Mouse (Mus musculus) induced T-regulatory cell, adult 2 months (primary cell): ENCODE data around the gene Rhbdd2.
"Not testable (repeated sequence)": the region's sequence is repeated elsewhere in the genome, so short reads cannot be mapped to it uniquely, and the experiment has no call there.

ENCODE experiments used
- DNase-seq: peaks from one replicate; pipeline ENCODE4 v3.0.0-alpha.2; 2012; ENCODE audit warnings: low read depth

Gene Rhbdd2

DNA sequence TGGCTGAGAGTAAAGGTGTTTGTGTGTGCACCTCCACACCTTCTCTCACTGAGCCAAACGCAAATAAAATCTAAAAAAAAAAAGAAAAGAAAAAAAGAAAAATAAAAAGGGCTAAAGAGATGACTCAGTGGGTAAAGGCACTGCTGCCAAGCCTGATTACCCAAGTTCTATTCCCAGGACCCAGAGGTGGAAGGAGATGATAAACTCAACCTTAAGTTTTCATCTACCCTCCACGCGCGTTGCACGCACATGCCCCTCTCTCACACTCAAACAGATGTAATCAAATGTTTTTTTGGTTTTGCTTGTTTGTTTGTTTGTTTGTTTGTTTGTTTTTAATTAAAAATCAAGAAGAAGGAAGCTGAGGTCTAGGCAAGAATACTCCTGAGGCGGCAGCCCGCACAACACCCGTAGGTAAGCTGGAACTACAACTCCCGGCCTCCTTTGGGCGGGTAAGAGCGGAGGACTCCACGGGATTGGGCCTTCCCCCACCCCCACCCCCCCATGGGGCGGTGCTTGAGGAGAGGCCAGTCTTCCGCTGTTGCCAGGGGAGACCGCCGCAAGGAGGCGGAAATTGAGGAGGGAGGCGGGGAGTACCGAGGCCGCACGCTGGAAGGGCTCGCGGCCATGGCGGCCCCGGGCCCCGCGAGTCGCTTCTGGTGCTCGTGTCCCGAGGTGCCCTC, at the start of gene Rhbdd2:
Rhbdd2 (plus strand) TSS at position 502 of the 680 bp plus-strand sequence.
- peak; percentile 99 for DNase-seq

- DNase-seq, result no peak
Measured at GRCm38 (mm10) chr5:135585691-135586090, 46.7 kb upstream of the Rhbdd2 start.

DNA sequence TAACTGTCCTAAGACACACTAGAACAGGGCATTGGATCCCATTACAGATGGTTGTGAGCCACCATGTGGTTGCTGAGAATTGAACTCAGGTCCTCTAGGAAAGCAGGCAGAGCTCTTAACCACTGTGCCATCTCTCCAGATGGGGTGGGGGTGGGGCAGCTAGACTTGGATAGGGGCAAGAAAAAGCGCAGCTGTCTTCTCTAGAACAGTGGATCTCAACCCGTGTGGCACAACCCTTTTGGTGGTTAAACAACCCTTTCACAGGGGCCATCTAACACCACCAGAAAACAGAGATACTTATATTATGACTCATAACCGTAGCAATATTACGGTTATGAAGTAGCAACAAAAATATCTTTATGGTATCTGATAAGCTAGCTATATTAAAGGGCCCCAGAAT, 44.7 kb upstream of the Rhbdd2 start:
- peak; percentile 18 for DNase-seq

DNA sequence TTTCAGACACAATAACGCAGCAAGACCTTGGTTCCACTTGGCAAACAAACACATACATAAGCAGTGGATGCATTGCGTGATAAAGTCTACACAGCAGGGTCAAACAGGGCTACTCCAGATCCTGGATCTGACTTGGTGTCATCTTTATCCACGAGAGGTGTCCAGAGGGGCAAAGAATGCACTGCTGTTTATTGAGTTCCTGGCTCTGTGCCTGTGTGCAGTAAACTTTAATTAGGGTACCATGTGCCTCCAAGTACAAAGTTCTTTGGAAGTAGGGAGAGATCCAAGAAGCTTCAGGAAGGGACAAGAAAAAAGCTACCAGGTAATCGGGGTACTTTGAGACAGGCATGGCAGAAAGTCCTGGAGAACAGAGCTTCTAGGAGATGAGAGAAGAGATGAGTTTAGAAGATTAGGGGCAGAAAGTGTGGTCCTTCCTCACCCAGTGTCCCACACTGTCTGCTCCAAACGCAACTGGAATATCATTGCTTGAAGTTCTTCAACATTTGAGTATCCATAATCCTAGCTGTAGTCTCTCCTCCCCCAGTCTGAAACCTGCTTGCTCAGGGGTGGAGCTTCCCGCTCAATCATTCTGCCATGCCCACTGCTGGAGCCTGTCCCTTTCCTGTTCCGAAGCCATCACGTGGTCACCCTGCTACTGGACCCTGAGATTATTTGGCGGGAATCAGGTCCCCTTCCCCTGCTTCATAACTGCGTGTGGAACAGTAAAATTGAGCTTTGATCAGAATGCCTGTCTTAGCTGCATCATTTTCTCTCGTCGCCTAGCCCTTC, 42.2 kb upstream of the Rhbdd2 start:
- DNase-seq, result no peak

DNA sequence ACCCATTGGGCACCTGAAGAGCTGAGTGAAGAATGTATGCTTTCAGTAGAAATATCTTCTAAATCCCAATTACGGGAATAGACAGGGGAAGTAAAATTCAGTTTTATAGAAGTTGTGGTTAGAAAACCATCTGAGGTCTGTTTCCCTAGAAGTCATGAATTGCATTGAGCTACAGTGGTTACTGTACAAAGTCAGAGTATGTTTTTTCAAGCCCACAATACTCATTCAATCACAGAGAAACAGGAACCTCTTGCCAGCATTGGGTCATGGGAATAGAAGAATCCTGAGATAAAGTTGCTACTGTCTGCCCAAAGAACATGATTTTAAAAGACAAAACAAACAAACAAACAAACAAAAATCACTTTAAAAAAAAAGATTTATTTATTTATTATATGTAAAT, 27.8 kb upstream of the Rhbdd2 start:
- not testable (repeated sequence) for DNase-seq

- DNase-seq, result not testable (repeated sequence)
Measured at GRCm38 (mm10) chr5:135606717-135607116, 25.7 kb upstream of the Rhbdd2 start.

DNA sequence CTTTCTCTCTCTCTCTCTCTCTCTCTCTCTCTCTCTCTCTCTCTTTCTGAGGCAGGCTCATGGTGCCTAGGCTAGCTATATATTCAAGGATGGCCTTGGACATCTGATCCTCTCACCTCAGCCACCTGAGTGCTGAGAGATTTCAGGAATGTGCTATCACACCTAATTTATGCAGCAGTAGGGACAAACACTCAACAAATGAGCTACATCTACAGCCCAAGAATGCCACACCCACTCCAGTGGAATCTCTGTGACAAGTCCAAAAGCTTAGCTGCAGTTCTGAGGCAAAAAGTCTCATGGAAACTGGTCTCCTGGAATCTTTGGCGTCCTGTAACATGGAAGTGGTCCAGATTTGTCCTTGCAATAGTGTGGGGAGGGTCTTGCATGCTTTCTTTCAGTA, 24.8 kb upstream of the Rhbdd2 start:
- no peak for DNase-seq

DNA sequence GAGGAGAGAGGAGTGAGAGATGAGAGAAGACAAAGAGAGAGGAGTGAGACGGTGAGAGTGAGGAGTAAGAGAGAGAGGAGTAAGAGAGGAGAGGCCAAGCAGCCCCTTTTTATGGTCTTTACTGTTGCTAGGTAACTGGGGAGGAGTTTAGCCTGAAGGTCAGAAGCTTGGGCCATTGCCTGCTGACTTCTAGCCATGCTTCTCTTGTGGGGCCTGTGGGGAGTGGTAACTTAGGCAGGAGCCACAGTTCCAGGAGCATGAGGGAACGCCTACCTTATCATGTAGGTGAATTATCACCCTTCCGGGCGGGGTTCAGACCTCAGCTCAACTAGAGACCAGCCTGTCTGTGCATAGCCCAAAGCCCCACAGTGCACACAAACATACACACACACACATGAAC, 22.6 kb upstream of the Rhbdd2 start:
- DNase-seq, result no peak

DNA sequence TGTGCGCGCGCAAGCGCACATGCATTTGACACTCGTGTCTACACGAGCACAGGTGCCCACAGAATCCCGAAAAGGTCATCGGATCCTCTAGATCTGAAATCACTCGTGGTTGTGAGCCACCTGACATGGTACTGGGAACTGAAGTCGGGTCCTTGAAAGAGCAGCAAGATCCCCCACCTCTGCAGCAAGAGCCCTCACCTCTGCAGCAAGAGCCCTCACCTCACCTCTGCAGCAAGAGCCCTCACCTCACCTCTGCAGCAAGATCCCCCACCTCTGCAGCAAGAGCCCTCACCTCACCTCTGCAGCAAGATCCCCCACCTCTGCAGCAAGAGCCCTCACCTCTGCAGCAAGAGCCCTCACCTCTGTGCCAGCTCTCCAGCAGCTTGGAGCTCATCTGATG, 12.7 kb upstream of the Rhbdd2 start:
- not testable (repeated sequence) for DNase-seq

DNA sequence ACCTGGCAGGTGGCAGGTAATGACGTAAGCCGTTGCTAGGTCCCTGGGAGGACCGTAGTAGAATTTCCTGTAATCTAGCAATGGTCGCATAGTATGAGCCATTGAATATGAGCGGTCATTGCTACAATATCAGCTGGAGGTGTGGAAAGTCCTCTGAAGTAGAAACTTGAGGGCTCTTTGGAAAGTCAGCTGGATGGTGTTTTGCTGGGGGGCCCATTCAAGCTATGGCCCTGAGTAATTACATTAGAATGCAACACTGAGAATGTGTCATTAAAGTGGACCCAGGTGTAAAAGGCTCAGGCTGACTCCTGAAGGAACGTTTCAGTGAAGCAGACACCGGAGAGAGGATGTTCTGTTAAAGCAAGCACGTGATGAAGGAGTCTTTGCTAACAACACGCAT, 11.9 kb upstream of the Rhbdd2 start:
- no peak for DNase-seq

DNA sequence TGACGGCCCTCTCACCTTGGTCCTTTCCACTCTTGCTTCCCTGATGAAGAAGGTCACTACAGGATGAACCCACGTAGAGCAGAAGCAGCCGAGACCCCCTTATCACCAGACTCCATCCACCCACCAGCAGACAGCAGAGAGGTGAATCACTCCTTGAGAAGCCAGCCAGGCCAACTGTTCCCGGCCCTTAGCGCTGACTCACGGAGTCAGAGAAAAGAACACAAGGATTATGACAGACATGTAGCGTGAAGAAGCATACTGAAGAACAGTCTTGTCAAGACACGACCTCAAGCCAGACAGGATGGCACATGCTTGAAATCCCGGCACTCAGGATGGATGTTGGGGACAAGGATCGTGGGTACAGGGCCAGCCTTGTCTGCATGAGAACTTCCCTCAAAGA, 10.7 kb upstream of the Rhbdd2 start:
- DNase-seq, result no peak

DNA sequence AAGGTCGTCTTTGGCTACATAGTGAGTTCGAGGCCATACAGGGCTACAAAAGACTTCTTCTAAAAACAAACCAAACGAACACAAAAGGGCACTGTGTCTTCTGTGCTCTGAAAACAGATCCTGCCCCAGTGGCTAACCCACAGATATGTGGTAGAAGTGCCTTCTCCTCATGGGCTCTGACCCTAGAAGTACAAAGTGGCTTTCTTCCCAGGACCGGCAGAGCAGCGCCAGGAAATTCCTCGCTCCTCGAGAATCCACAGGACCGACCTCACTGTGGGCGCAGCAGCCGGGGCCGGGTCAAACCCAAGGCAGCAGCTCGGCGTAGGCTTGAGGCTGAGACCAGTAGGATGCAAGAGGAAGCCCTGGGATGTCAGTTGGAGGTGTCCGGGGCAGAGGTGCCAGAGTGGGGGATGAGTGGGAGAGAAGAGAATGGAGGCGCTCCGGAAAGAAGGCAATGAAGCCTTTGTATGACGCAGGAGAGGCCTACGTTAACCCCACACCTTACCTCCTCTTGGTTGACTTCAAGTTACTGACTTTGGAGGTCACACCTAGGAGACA, 9.3 kb upstream of the Rhbdd2 start:
- no peak for DNase-seq

- peak; percentile 42 for DNase-seq
Measured at GRCm38 (mm10) chr5:135628916-135629315, 3.5 kb upstream of the Rhbdd2 start.

DNA sequence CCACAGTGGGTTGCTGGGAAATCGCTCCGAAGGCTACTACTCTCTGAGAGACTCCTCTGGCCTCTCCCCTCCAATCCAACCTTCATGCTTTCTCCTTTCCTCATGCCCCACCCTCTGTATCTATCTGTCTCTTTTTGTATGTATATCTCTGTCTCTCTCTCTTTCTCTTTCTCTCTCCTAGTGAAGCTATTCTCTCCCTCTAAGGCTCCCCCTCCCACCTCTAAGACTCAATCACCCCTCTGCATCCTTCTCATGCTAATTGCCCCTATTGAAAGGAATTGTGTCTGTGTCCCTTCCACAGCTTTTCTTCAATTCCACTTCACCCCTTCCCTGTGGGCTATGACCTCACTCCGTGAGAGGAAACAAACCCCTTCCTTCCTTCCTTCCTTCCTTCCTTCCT, 3.0 kb upstream of the Rhbdd2 start:
- DNase-seq, result no peak

DNA sequence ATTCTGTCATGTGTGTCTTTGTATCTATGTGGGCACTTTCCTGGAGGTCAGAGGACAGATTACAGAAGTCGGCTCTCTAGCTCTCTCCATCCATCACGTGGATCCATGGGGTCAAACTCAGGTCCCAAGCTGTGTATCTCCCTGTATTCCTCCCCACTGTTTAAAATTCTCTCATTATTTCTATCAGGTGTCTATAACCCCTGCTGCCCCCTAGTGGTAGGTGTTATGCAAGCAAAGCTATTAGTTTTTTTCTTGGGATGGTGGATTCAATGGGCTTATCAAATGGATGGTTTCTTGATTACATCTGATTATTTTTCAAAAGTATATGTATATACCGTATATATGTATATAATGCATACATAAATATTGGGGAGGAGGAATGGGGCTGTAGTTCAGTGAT, 1.8 kb upstream of the Rhbdd2 start:
- DNase-seq, result peak; percentile 89

DNA sequence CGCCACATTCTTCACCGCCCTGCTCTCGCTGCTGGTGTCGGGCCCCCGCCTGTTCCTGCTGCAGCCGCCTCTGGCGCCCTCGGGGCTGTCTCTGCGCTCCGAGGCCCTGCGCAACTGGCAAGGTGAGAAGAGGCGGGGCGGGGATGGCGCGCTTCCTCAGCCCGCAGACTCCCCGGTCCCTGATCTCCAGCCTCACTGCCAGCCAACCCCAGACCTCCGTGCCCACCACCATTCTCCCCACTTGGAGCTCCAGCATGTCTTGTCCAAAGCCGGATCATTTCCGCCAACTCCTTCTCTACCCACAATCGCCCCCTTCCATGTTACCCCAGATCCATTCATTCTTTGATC, 353 bp downstream of the Rhbdd2 start:
- no peak for DNase-seq

DNA sequence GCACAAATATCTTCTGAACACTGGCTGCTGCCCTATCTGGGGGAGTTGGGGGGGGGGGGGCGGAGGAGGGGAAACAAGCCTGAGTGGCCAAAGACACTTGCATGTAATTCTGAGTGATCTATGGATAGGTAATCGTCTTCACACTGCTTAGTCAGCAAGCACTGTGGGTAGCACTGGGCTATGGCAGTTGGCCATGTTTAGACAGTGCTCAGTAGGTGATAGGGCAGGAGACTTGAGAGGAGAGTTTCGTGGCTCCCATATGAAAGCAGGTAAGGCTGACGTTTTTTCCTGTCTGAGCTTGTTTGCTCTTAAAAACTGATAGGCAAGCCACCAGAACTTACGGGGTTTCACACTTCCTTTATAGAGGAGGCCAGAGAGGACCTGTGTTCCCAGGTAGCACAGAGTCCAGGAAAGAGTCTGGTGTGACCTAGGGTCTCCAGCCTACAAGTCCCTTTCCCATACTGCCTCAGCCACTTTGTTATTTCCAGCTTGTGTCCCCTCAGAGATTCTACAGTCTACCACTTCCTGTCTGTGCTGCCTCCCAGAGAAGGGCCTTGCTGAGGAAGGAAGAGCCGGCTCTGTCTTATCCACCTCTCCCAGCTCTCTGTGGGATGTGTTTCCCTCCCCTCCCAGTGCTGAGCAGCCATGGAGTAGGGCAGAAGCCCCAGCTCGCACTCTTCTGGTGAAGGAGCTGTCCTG, 7.5 kb downstream of the Rhbdd2 start:
- DNase-seq, result peak; percentile 20

DNA sequence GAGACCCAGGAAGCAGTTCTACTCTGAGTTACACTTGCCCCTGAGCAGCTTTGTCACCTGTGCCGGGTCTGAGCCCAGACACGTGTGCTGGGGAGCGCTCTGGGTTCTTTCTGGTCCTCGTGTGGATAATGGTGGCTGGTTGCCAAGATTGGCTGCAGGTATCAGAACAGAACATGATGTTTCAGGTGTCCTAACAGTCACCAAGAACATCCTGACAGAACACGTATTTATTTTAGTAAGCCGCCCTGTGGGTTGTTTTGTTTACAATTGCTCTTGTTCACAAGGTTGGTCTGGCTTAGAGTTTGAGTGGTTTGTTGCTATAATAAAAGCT, 8.0 kb downstream of the Rhbdd2 start:
- DNase-seq, result no peak

GRCm38 (mm10) chr5:135641028-135641427, 8.6 kb downstream of the Rhbdd2 start:
- DNase-seq, result no peak

- DNase-seq, result no peak
Measured at GRCm38 (mm10) chr5:135642686-135643551, 10.5 kb downstream of the Rhbdd2 start.

DNA sequence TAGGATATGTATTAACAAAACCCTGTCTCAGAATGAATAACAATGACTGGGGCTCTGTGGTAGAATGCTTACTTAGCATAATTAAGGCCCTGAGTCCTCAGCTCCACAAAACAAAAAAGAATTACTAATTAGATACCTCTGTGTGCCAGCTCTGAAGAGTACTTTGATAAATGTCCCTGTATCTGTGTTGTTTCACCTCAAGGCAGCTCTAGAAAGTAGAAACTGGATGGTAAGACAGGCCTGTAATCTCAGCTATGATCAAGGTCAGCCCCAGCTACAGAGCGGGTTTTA, 11.1 kb downstream of the Rhbdd2 start:
- DNase-seq, result no peak

GRCm38 (mm10) chr5:135643869-135644268, 11.5 kb downstream of the Rhbdd2 start:
- no peak for DNase-seq
